Mouse (Mus musculus) brain, adult 2 months (tissue): ENCODE results near the gene Ror2.
A peak's percentile ranks its signal among the peaks of the same experiment; 100 is the strongest.

Experiments used
- DNase-seq: peaks from one replicate; pipeline ENCODE4 v3.0.0; 2011; ENCODE audit warnings: low read depth, low spot score

Gene Ror2

GRCm38 (mm10) chr13:53195951-53196677 is 89.8 kb downstream of the Ror2 start:
- DNase-seq, result no peak

DNA sequence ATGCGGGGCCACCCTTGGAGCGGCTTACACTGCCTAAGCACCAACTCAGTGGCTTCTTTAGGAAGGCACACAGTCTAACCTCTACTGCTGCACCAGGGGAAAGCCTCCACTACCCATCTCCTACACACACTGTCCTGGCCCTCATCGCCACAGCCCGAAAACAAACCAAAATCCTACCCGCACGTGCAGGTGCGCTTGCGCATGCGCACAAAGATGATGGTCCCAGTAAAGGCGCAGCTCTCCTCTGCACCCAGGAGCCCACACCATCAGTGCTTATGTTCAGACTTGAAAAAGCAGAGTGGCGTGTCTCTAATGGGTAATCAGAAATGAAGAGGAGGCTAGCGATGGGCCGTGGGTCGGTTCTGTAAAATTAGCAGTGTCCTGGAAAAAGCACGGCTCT is 91.6 kb downstream of the Ror2 start:
- DNase-seq, result no peak

DNA sequence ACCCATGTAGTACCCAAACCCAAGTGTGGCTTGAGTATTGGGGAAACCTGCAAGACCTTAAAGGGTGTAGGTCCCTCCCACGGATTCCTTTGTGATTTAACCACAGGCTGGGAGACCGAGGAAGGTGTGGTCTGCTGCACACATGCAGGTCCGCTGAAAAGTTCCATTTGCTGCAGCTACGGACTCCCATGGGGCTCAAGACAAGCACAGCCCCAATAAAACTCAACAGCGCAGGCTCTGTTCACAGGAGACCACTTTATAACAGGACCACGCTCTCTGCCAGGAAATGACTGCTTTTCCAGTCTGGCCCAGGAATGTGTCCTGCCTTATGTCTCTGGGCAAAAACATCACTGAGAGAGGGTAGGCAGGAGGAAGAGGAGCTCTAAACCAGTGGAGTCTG is 92.2 kb downstream of the Ror2 start:
- no peak for DNase-seq

DNA sequence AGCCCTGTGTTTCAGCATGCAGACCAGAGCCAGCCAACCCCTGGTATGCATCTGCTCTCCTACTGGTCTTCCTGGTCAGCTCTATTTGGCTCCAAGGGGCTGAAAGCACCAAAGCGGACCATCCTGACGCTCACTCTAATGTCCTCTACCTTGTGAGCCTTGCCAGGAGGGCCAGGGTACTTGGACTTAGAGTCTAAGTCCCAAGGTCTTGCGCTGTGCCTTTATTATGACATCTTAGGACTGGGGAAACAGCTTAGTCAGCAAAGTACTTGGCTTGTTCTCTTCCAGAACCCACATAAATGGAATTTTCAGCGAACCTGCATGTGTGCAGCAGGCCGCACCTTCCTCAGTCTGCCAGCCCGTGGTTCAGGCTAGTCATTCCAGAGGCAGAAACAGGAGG is 93.6 kb downstream of the Ror2 start:
- no peak for DNase-seq

GRCm38 (mm10) chr13:53191657-53192056 is 94.3 kb downstream of the Ror2 start:
- no peak for DNase-seq

DNA sequence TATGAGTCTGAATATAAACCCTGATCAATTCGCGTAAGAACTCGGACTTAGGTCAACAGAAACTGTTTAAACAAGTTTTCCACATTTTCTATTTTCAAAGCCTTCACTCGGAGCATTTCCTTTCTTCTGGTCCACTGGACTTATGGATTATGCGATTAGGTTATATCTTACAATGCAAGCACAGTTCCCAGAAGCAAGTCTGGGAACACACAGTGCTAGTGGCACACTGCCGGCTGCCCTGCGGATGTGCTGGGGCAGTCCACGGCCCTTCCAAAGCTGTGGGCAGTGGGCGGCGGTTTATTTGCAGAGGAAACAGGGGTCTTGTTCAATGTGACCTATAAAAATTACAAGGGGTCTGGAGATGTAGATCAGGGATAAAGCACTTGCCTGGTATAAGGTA is 97.0 kb downstream of the Ror2 start:
- DNase-seq, result no peak

DNA sequence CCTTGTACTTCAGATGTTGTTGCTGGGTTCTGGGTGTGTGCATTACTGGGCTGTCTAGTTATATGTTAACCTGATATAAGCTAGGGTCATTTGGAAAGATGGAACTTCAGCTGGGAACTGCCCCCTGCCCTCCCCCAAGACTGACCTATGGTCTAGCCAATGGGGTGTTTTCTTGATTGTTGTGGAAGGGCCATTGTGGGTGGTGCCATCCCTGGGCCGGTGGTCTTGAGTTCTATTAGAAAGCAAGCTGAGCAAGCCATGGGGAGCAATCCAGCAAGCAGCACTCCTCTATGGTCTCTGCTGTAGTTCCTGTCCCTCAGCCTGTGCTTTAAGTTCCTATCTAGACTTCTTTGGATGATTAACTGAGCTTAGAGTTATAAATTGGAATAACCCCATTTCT is 101.1 kb downstream of the Ror2 start:
- DNase-seq, result no peak

- DNase-seq, result no peak
These were observed 101.8 kb downstream of the Ror2 start for GRCm38 (mm10) chr13:53184149-53184548.

DNA sequence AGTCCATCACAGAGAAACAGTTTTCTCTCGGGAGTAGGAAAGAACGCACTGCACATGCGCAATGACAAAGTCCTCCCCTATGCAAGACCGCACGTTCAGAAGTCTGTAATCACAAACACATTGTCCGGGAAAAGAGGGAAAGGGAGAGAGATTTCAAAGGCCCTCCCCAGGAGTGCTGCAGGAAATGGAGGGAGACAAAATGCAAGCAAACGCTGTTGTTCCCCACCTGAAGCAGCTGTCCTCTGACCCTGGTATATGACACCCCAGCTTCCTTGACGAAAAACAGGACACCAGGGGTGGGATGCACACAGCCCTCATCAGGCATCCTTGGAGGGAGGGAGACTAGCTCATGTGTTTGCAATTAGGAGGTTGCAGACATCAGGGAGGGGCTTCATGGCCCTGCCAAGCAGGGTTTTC is 102.8 kb downstream of the Ror2 start:
- no peak for DNase-seq

DNA sequence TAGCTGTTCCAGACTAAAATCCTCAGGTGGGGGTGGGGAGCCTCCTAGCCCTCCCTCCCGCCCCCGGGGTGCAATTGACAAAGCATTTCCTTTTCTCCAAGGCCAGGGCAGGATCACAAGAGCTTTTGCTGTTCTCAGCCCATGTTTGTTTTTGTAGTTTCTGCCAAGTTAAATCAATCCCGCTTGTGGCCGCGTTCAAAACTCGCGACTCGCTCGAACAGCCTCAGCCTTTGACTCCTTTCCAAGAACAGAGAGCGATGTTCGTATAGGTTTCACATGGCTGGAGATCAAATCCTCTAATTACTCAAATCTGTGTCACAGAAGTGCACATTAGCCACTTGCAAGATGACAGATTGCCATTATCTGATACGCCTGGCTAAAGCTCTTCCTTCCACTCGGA is 107.3 kb downstream of the Ror2 start:
- peak; percentile 32 for DNase-seq

DNA sequence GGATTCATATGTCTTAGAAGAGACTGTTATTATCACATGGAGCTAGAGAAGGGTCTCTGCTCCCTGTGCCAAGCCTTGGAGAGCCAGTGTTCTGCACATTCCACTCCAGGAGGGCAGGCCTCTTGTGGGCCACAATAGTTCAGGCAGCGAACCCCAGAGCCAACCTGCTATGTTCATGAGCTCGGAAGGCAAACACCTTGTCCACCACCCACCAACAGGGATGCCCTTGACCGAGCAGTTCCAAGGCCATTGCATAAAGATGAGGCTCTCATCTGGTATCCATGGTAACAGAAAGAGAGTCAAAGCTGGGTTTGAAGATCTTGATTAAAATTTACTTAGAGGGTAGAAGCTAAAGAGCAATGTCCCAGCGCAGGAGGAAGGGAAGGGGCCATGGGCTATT is 107.8 kb downstream of the Ror2 start:
- DNase-seq, result peak; percentile 10

- DNase-seq, result no peak
These were observed 108.6 kb downstream of the Ror2 start for GRCm38 (mm10) chr13:53177424-53177718.

DNA sequence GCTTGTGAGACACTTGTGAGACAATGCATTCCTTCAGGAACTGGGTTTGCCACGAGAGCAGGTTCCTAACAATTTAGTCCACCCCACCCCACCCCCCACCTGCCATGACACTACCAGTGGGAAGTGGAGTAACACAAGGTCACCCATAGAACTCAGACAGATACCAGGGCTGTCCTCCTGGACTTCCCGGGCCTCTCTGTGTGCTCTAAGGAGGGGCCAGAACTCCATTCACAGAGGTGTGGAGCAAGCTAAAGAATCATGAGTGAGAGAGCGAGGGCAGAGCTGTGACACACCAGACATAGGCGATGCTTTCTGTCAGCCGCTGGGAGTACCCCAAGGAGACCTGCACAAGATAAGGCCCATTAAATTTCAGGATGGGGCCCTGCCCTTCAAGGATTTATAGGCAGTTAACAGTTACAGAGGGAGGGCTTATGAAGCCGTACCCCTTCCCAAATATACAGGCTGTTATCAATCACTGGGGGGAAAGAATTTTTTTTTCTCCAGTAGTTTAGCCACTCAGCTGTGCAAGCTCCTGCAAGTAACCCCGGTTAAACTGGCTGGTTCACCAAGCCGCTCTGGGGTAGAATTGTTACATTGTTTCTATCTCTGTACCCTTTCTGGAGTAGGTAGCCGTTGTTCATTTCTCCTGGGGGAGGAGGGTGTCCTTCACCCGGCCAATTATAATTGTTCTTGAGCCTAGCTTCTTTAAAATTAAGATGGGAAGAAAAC is 109.1 kb downstream of the Ror2 start:
- DNase-seq, result no peak

GRCm38 (mm10) chr13:53175041-53175440 is 110.9 kb downstream of the Ror2 start:
- no peak for DNase-seq

DNA sequence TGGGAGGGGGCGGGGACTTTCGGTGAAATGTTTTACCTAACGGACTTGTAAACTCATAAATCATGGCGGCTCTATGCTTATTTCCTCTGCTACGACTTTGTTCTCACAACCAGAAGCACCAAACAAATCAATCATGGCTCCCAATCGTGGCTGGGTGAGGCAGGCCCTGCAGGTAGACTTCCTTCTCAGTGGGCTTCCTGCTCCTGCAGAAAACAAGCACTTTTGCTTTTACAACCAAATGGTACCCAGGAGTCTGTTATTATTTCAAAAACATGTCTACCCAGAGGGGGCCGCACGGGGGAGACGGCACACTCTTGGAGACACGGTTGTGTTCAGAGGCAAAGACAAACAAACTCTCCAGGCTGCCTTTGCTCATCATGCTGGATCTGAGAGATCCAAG is 122.3 kb downstream of the Ror2 start:
- DNase-seq, result no peak

DNA sequence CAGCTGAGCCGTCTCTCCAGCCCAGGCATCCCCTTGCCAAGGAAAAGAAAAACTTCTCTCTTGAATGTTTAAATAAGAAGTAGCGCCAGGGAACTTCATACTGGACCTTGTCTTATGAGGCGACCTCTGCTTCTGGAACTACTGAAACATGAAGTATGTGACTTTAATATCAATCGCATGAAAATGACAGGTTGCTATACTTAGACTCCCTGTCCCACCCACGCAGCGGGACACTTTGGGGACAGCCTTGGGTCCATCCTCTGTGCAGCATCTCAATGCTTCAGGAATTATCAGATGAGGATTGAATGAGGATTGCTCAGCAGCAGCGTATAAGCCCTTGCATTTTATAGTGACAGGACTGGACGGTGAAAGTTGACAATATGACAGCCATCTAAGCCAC is 122.9 kb downstream of the Ror2 start:
- DNase-seq, result no peak

GRCm38 (mm10) chr13:53159501-53159900 is 126.4 kb downstream of the Ror2 start:
- DNase-seq, result no peak

- no peak for DNase-seq
These were observed 127.4 kb downstream of the Ror2 start for GRCm38 (mm10) chr13:53158405-53159005.

DNA sequence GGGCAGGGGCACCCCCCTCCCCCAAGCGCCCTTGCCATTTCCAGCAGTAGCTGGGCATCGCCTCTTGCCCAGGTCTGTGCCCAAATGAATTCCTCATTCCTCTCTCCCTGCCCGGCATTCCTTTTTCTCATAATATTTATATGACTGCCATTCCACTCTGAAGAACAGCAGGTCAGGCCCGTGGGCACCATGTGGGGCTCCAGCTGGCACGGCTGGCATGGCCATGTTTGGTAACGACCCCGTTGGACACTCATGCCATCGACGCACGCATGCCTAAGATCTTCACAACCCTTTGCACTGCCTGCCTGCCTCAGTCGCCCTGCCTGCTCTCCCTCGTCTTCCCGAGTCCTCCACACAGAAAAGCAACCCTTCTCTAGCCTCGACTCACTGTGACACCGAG is 129.0 kb downstream of the Ror2 start:
- no peak for DNase-seq

GRCm38 (mm10) chr13:53156282-53156681 is 129.6 kb downstream of the Ror2 start:
- DNase-seq, result no peak

DNA sequence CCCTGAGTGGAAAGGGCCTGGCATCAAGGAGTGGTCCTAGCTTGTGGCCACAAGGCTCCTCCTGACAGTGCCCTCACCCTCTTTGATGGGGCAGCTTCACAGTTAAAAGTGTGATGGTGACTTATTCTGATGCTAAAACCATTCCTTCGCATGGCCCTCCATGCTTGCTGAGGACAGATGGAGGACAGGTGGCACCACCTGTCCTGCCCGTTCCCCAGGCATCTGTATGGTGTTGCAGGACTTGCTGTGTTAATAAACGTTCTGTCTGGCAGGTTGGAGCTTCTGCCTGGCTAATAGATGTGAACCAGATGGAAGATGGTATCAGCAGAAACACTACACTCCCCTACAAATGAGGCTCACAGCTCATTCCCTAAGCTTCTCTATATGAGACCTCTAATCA is 140.4 kb downstream of the Ror2 start:
- DNase-seq, result no peak

- DNase-seq, result no peak
These were observed 142.8 kb downstream of the Ror2 start for GRCm38 (mm10) chr13:53143076-53143475.

- peak; percentile 10 for DNase-seq
These were observed 143.7 kb downstream of the Ror2 start for GRCm38 (mm10) chr13:53142268-53142667.
